Mouse (Mus musculus): ENCODE results near the gene Ostn. TPM values are rescaled to one million over a fixed set of nuclear protein-coding genes. Genes with fewer than 3 reads are reported as not detected.

The Ostn gene
- total RNA-seq, 2 experiments from 2014 or later = 2.1 to 2.2 TPM

GRCm38 (mm10) chr16:27387634-27388611 is 80.6 kb downstream of the Ostn start:
- no peak for DNase-seq

GRCm38 (mm10) chr16:27388761-27389451 is 81.6 kb downstream of the Ostn start, which contains the start of gene Ccdc50:
Ccdc50 (plus strand) TSS chr16:27388869.
- DNase-seq = peak; percentile 77

GRCm38 (mm10) chr16:27389534-27390282 is 82.4 kb downstream of the Ostn start:
- DNase-seq = peak; percentile 9

- no peak for DNase-seq
Measured at GRCm38 (mm10) chr16:27390306-27390705, 83.0 kb downstream of the Ostn start.

- no peak for DNase-seq
Measured at GRCm38 (mm10) chr16:27391845-27392244, 84.6 kb downstream of the Ostn start.

- no peak for DNase-seq
Measured at GRCm38 (mm10) chr16:27395251-27396037, 88.2 kb downstream of the Ostn start.

- no peak for DNase-seq
Measured at GRCm38 (mm10) chr16:27396951-27397350, 89.7 kb downstream of the Ostn start.

- DNase-seq = no peak
Measured at GRCm38 (mm10) chr16:27399026-27399718, 91.9 kb downstream of the Ostn start.

- no peak for DNase-seq
Measured at GRCm38 (mm10) chr16:27399719-27400253, 92.5 kb downstream of the Ostn start.

Other genes starting within 250 kb of the Ostn start
- not detected for gene Uts2b, start 62.8 kb downstream of the Ostn start, total RNA-seq (2021)
- gene Ccdc50, start 81.4 kb downstream of the Ostn start, total RNA-seq (2021) = 100 to 1,000 TPM; 101 to 102 TPM

Measured in gastrocnemius, postnatal 10 days (tissue).